Mouse (Mus musculus) intestine, postnatal 0 days (tissue): ENCODE results near the gene Nadsyn1. TPM values are rescaled to one million over a fixed set of nuclear protein-coding genes. Genes with fewer than 3 reads are reported as not detected.

Source experiments
- ATAC-seq: fragments of 200-750 bp; cut with Nextera tagmentation; 2 replicates; pipeline ENCODE4 v1.8.0; 2017; ENCODE audit warnings: mild to moderate bottlenecking, moderate TSS enrichment, moderate library complexity
- H3K27ac ChIP-seq: fragments of 300-500 bp; sonication (generic); 2 replicates; pipeline ENCODE4 v1.5.1; 2014; ENCODE audit warnings: mild to moderate bottlenecking, low read depth, low read length, moderate library complexity
- H3K27me3 ChIP-seq: fragments of 300-500 bp; sonication (generic); replicated peaks from 2 replicates; pipeline ENCODE4 v1.6.1; 2014; ENCODE audit warnings: low read length, mixed read lengths; ENCODE audit not compliant: control insufficient read depth, insufficient read depth
- H3K36me3 ChIP-seq: fragments of 300-500 bp; sonication (generic); 2 replicates; pipeline ENCODE4 v1.6.1; 2014; ENCODE audit warnings: mild to moderate bottlenecking, moderate library complexity; ENCODE audit not compliant: control insufficient read depth, insufficient read depth
- H3K4me1 ChIP-seq: fragments of 300-500 bp; sonication (generic); replicated peaks from 2 replicates; pipeline ENCODE4 v1.6.1; 2014; ENCODE audit warnings: antibody characterized with exemption, low read length, mixed read lengths; ENCODE audit not compliant: control insufficient read depth, insufficient read depth
- H3K4me2 ChIP-seq: fragments of 300-500 bp; sonication (generic); replicated peaks from 2 replicates; pipeline ENCODE4 v1.6.1; 2014; ENCODE audit warnings: low read depth, mild to moderate bottlenecking, moderate library complexity
- H3K4me3 ChIP-seq: fragments of 300-500 bp; sonication (generic); 2 replicates; pipeline ENCODE4 v1.5.1; 2014; ENCODE audit warnings: low read depth, low read length
- H3K9ac ChIP-seq: fragments of 300-500 bp; sonication (generic); 2 replicates; pipeline ENCODE4 v1.6.1; 2014; ENCODE audit warnings: mild to moderate bottlenecking, low read depth, low read length
- H3K9me3 ChIP-seq: fragments of 300-500 bp; sonication (generic); 2 replicates; pipeline ENCODE4 v1.6.1; 2016; ENCODE audit warnings: mixed run types; ENCODE audit not compliant: control insufficient read depth
- CTCF ChIP-seq: sonication (generic); IDR thresholded peaks from 2 replicates; pipeline ENCODE4 v1.5.1; 2016; ENCODE audit warnings: low read depth, mild to moderate bottlenecking, control low read depth, antibody characterized with exemption, moderate library complexity
- WGBS: fragments of 180-500 bp; shearing (Covaris S2); extraction: QIAGEN DNeasy Blood & Tissue Kit; methylation state at CpG from one replicate; pipeline ENCODE4 v1.1.7; 2014; 5-methylcytosine and 5-hydroxymethylcytosine counted together
- polyA plus RNA-seq: library from polyadenylated mRNA; unstranded; fragments of >200 nt; fragmentation: Nextera tagmentation; extraction: Ambion mirVana; gene quantifications from 2 replicates; pipeline ENCODE4 v1.2.1, GENCODE M21; 2015

Gene Nadsyn1
- polyA plus RNA-seq, 1 experiment from 2014 or later = 24.8 TPM

GRCm38 (mm10) chr7:143841301-143841700, 18.7 kb upstream of the Nadsyn1 start:
- no peaks in the 10 kb centered on the region for H3K27me3 ChIP-seq
- H3K4me1 ChIP-seq = no peaks in the 10 kb centered on the region
- H3K4me3 ChIP-seq = no peak overlapping the region
- no peak overlapping the region for H3K27ac ChIP-seq
- 98% methylated on average over 8 of the region's 8 CpGs for WGBS
- no peak overlapping the region for H3K4me2 ChIP-seq
- ATAC-seq = no peak
- H3K36me3 ChIP-seq = peaks cover 90% of the 10 kb centered on the region
- H3K9me3 ChIP-seq = no peaks in the 10 kb centered on the region
- TF ChIP-seq CTCF = no peak
- no peak overlapping the region for H3K9ac ChIP-seq

GRCm38 (mm10) chr7:143840121-143840520, 17.5 kb upstream of the Nadsyn1 start:
- TF ChIP-seq CTCF = no peak
- peaks cover 78% of the 10 kb centered on the region for H3K36me3 ChIP-seq
- H3K9ac ChIP-seq = no peak overlapping the region
- no peak overlapping the region for H3K27ac ChIP-seq
- no peaks in the 10 kb centered on the region for H3K4me1 ChIP-seq
- WGBS = 85% methylated on average over 5 of the region's 5 CpGs
- no peak overlapping the region for H3K4me3 ChIP-seq
- H3K4me2 ChIP-seq = no peak overlapping the region
- no peaks in the 10 kb centered on the region for H3K27me3 ChIP-seq
- H3K9me3 ChIP-seq = no peaks in the 10 kb centered on the region
- no peak for ATAC-seq

GRCm38 (mm10) chr7:143837705-143838358, 15.2 kb upstream of the Nadsyn1 start:
- no peak for ATAC-seq
- no peak overlapping the region for H3K27ac ChIP-seq
- 82% methylated on average over 3 of the region's 3 CpGs for WGBS
- no peak overlapping the region for H3K4me3 ChIP-seq
- no peaks in the 10 kb centered on the region for H3K27me3 ChIP-seq
- H3K36me3 ChIP-seq = peaks cover 56% of the 10 kb centered on the region
- no peak for TF ChIP-seq CTCF
- H3K9me3 ChIP-seq = no peaks in the 10 kb centered on the region
- H3K4me2 ChIP-seq = no peak overlapping the region
- H3K4me1 ChIP-seq = no peaks in the 10 kb centered on the region
- no peak overlapping the region for H3K9ac ChIP-seq

GRCm38 (mm10) chr7:143834972-143835371, 12.3 kb upstream of the Nadsyn1 start:
- no peak for TF ChIP-seq CTCF
- 0 out of 2 replicates have a peak overlapping the region, but pooled peaks have one; percentile 35 for H3K27ac ChIP-seq
- H3K9ac ChIP-seq = no peak overlapping the region
- H3K4me1 ChIP-seq = 0 out of 2 replicates have a peak, but pooled peaks cover 4% of the 10 kb centered on the region
- WGBS = 33% methylated on average over 3 of the region's 3 CpGs
- no peaks in the 10 kb centered on the region for H3K9me3 ChIP-seq
- H3K36me3 ChIP-seq = peaks cover 28% of the 10 kb centered on the region
- no peak overlapping the region for H3K4me2 ChIP-seq
- peak; percentile 53 for ATAC-seq
- no peaks in the 10 kb centered on the region for H3K27me3 ChIP-seq
- H3K4me3 ChIP-seq = no peak overlapping the region

GRCm38 (mm10) chr7:143834316-143834715, 11.7 kb upstream of the Nadsyn1 start:
- H3K4me3 ChIP-seq = no peak overlapping the region
- no peak overlapping the region for H3K9ac ChIP-seq
- no peak for TF ChIP-seq CTCF
- H3K27ac ChIP-seq = peak overlapping the region; percentile 35; the same call in 1 of the 2 replicates
- H3K27me3 ChIP-seq = no peaks in the 10 kb centered on the region
- ATAC-seq = no peak
- H3K9me3 ChIP-seq = no peaks in the 10 kb centered on the region
- peaks cover 21% of the 10 kb centered on the region; the same call in 1 of the 2 replicates for H3K36me3 ChIP-seq
- 0 out of 2 replicates have a peak, but pooled peaks cover 4% of the 10 kb centered on the region for H3K4me1 ChIP-seq
- no peak overlapping the region for H3K4me2 ChIP-seq
- WGBS = 62% methylated on average over 2 of the region's 2 CpGs

- H3K4me2 ChIP-seq = no peak overlapping the region
- no peak for ATAC-seq
- no peak overlapping the region for H3K4me3 ChIP-seq
- peaks cover 20% of the 10 kb centered on the region; the same call in 1 of the 2 replicates for H3K36me3 ChIP-seq
- H3K9ac ChIP-seq = no peak overlapping the region
- 0 out of 2 replicates have a peak, but pooled peaks cover 4% of the 10 kb centered on the region for H3K4me1 ChIP-seq
- TF ChIP-seq CTCF = no peak
- no peaks in the 10 kb centered on the region for H3K27me3 ChIP-seq
- 62% methylated on average over 6 of the region's 6 CpGs for WGBS
- H3K27ac ChIP-seq = no peak overlapping the region
- no peaks in the 10 kb centered on the region for H3K9me3 ChIP-seq
These were observed 11.0 kb upstream of the Nadsyn1 start for GRCm38 (mm10) chr7:143833581-143834190.
